Mouse (Mus musculus): ENCODE results near the gene Dcaf12. TPM values are rescaled to one million over a fixed set of nuclear protein-coding genes. Genes with fewer than 3 reads are reported as not detected.

Dcaf12 gene
- polyA plus RNA-seq, 1 experiment from 2014 or later: 41.9 TPM

DNA sequence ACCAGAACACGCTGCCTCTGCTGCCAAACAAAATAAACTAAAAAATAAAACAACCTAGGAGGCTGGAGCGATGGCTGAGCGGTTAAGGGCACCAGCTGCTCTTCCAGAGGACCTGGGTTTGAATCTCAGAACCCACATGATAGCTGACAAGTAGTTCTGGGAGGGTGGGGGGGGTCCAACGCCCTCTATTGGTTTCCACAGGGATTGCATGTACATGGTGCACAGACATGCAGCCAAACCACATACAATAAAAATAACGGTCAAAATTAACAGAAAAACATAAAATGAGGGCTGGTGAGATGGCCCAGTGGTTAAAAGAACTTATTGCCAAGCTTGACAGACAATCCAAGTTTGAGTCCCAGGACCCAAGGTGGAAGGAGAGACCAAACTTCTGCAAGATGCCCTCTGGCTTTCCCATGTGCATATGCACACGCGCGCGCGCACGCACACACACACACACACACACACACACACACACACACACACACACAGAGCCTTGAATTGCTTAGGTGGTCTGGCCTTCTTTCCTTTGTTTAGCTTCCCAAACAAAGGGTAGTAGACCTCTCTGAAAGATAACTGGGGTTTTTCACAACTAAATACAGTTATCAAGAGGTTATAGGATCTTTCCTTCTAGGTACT, 26.3 kb upstream of the Dcaf12 start:
- no peaks in the 10 kb centered on the region for H3K36me3 ChIP-seq
- no peaks in the 10 kb centered on the region for H3K9me3 ChIP-seq
- no peak overlapping the region for H3K9ac ChIP-seq
- no peaks in the 10 kb centered on the region for H3K27me3 ChIP-seq (replicated peaks)
- no peak overlapping the region for H3K4me2 ChIP-seq
- 71% methylated on average over 11 of the region's 11 CpGs for WGBS
- no peak for ATAC-seq (ENCODE audit: extremely low read depth, insufficient number of reproducible peaks, low FRiP score, low TSS enrichment)
- H3K4me1 ChIP-seq: no peaks in the 10 kb centered on the region
- H3K27ac ChIP-seq (replicated peaks): no peak overlapping the region
- H3K4me3 ChIP-seq: no peak overlapping the region

GRCm38 (mm10) chr4:41336546-41336945, 21.9 kb upstream of the Dcaf12 start:
- H3K36me3 ChIP-seq: no peaks in the 10 kb centered on the region
- no peak overlapping the region for H3K4me2 ChIP-seq
- H3K27ac ChIP-seq (replicated peaks): no peak overlapping the region
- no peak overlapping the region for H3K9ac ChIP-seq
- no peaks in the 10 kb centered on the region for H3K27me3 ChIP-seq (replicated peaks)
- no peak overlapping the region for H3K4me3 ChIP-seq
- H3K4me1 ChIP-seq: no peaks in the 10 kb centered on the region
- no peaks in the 10 kb centered on the region for H3K9me3 ChIP-seq
- no peak for ATAC-seq (ENCODE audit: extremely low read depth, insufficient number of reproducible peaks, low FRiP score, low TSS enrichment)

- no peak overlapping the region for H3K4me3 ChIP-seq
- H3K9me3 ChIP-seq: no peaks in the 10 kb centered on the region
- H3K36me3 ChIP-seq: no peaks in the 10 kb centered on the region
- H3K4me2 ChIP-seq: no peak overlapping the region
- no peaks in the 10 kb centered on the region for H3K4me1 ChIP-seq
- no peak overlapping the region for H3K27ac ChIP-seq (replicated peaks)
- 82% methylated on average over 9 of the region's 9 CpGs for WGBS
- H3K9ac ChIP-seq: no peak overlapping the region
- no peaks in the 10 kb centered on the region for H3K27me3 ChIP-seq (replicated peaks)
- no peak for ATAC-seq (ENCODE audit: extremely low read depth, insufficient number of reproducible peaks, low FRiP score, low TSS enrichment)
Observed at GRCm38 (mm10) chr4:41331698-41332421, 17.2 kb upstream of the Dcaf12 start.

DNA sequence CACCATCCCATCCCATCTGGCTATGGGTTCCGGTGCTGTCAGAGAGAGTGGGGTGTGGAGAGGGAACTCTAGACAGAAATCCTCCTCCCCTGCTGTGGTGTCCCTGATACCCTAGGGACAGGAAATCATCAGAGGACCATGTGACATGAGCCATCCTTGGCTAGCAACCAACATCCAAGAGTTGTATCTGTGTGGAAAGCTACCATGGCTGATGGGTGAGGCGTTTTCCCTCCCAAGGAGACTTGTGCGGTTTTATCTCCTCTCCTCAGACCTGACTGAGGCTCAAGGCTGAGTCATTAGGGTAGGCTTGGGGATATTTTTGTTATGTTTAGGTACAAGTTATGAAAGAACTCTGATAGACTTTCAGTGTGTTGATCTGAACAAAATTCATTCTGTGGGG, 16.4 kb upstream of the Dcaf12 start:
- H3K4me3 ChIP-seq: no peak overlapping the region
- H3K4me2 ChIP-seq: no peak overlapping the region
- H3K9ac ChIP-seq: no peak overlapping the region
- no peaks in the 10 kb centered on the region for H3K36me3 ChIP-seq
- ATAC-seq (ENCODE audit: extremely low read depth, insufficient number of reproducible peaks, low FRiP score, low TSS enrichment): no peak
- H3K27me3 ChIP-seq (replicated peaks): no peaks in the 10 kb centered on the region
- 63% methylated on average over 3 of the region's 3 CpGs for WGBS
- no peaks in the 10 kb centered on the region for H3K9me3 ChIP-seq
- no peaks in the 10 kb centered on the region for H3K4me1 ChIP-seq
- no peak overlapping the region for H3K27ac ChIP-seq (replicated peaks)

DNA sequence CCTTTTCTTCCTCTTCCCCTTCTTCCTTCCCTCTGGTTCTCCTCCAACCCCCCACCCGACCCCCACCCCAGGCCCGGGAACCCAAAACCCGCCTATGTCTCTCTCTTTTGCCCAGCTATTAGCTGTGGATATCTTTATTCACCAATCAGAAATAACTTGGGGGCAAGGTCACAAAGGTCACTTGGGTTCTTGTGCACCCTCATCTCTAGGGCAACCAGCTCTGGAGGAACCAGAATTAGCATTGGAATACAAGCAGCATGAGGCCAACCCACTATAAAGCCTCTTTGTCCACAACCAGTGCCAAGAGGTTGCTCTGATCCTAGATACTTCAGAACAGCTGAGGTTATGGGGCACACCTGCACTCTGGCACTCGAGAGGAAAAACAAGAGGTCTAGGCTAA, 14.8 kb upstream of the Dcaf12 start:
- no peaks in the 10 kb centered on the region for H3K9me3 ChIP-seq
- no peak overlapping the region for H3K4me3 ChIP-seq
- H3K4me1 ChIP-seq: no peaks in the 10 kb centered on the region
- ATAC-seq (ENCODE audit: extremely low read depth, insufficient number of reproducible peaks, low FRiP score, low TSS enrichment): no peak
- no peaks in the 10 kb centered on the region for H3K27me3 ChIP-seq (replicated peaks)
- H3K9ac ChIP-seq: no peak overlapping the region
- 53% methylated on average over 4 of the region's 4 CpGs for WGBS
- no peak overlapping the region for H3K27ac ChIP-seq (replicated peaks)
- no peaks in the 10 kb centered on the region for H3K36me3 ChIP-seq
- no peak overlapping the region for H3K4me2 ChIP-seq

GRCm38 (mm10) chr4:41326876-41327275, 12.2 kb upstream of the Dcaf12 start:
- Histone ChIP-seq H3K9ac (no peak overlapping the region), H3K9me3 (no peaks in the 10 kb centered on the region), H3K36me3 (no peaks in the 10 kb centered on the region), H3K27ac (replicated peaks) (no peak overlapping the region), H3K4me3 (no peak overlapping the region), H3K4me2 (no peak overlapping the region), H3K27me3 (replicated peaks) (no peaks in the 10 kb centered on the region), H3K4me1 (no peaks in the 10 kb centered on the region)
- 88% methylated on average over 6 of the region's 6 CpGs for WGBS
- ATAC-seq (ENCODE audit: extremely low read depth, insufficient number of reproducible peaks, low FRiP score, low TSS enrichment): no peak

DNA sequence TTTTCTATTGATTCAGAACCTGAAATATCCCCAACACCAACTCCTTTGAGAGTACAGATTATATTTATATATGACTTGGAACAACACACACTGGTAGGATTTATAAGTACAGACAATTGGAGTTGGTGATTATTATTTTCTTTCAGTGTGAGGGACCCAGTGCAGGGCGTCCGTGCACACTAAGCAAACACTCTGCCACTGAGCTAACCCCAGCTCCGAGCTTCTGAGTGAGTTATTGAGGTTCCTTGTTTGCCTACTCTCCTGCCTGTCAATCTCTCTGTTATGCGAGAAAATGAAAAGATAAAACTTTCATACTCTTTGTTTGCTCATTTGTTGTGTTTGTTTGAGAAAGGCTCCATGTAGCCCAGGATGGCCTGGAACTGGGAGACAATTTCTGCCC, 6.3 kb upstream of the Dcaf12 start:
- Histone ChIP-seq H3K4me3 (no peak overlapping the region), H3K27me3 (replicated peaks) (no peaks in the 10 kb centered on the region), H3K9me3 (no peaks in the 10 kb centered on the region), H3K4me1 (no peaks in the 10 kb centered on the region), H3K36me3 (no peaks in the 10 kb centered on the region), H3K4me2 (no peak overlapping the region), H3K27ac (replicated peaks) (no peak overlapping the region), H3K9ac (no peak overlapping the region)
- ATAC-seq (ENCODE audit: extremely low read depth, insufficient number of reproducible peaks, low FRiP score, low TSS enrichment): no peak
- 67% methylated on average over 4 of the region's 4 CpGs for WGBS

DNA sequence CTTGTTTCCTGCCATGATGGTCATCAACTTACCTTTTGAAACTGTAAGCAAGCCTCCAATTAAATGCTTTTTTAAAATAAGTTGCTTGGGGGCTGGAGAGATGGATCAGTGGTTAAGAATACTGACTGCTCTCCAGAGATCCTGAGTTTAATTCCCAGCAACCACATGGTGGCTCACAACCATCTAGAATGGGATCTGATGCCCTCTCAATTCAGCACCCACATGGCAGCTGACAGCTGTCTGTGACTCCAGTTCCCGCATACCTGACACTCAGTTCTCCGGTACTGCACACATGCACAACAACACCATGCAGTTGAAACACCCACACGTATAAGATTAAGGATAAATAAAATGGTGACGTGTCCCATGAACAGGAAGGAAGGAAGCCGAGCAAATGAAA, 3.6 kb upstream of the Dcaf12 start:
- ATAC-seq (ENCODE audit: extremely low read depth, insufficient number of reproducible peaks, low FRiP score, low TSS enrichment): no peak
- Histone ChIP-seq H3K4me3 (no peak overlapping the region), H3K36me3 (no peaks in the 10 kb centered on the region), H3K27ac (replicated peaks) (no peak overlapping the region), H3K9ac (no peak overlapping the region), H3K27me3 (replicated peaks) (no peaks in the 10 kb centered on the region), H3K4me2 (no peak overlapping the region), H3K4me1 (peaks cover 11% of the 10 kb centered on the region), H3K9me3 (no peaks in the 10 kb centered on the region)
- WGBS: 64% methylated on average over 5 of the region's 5 CpGs

- Histone ChIP-seq H3K9ac (peak overlapping the region; percentile 94), H3K4me2 (peak overlapping the region; percentile 85)
- 50% methylated on average over 8 of the region's 8 CpGs for WGBS
Observed at GRCm38 (mm10) chr4:41315173-41315572, 484 bp upstream of the Dcaf12 start.

GRCm38 (mm10) chr4:41313722-41314121, 967 bp downstream of the Dcaf12 start:
- Histone ChIP-seq H3K36me3 (peaks cover 45% of the 10 kb centered on the region), H3K27ac (replicated peaks) (peak overlapping the region; percentile 99), H3K9ac (peak overlapping the region; percentile 94), H3K4me1 (peaks cover 25% of the 10 kb centered on the region), H3K4me3 (peak overlapping the region; percentile 85), H3K27me3 (replicated peaks) (no peaks in the 10 kb centered on the region), H3K4me2 (peak overlapping the region; percentile 85), H3K9me3 (no peaks in the 10 kb centered on the region)
- WGBS: 14% methylated on average over 14 of the region's 14 CpGs
- ATAC-seq (ENCODE audit: extremely low read depth, insufficient number of reproducible peaks, low FRiP score, low TSS enrichment): no peak

More at GRCm38 (mm10) chr4:41315173-41315572, 484 bp upstream of the Dcaf12 start:
- peak overlapping the region; percentile 99 for H3K27ac ChIP-seq (replicated peaks)
- H3K4me3 ChIP-seq: peak overlapping the region; percentile 85
- H3K4me1 ChIP-seq: peaks cover 25% of the 10 kb centered on the region
- ATAC-seq (ENCODE audit: extremely low read depth, insufficient number of reproducible peaks, low FRiP score, low TSS enrichment): no peak
- H3K36me3 ChIP-seq: peaks cover 30% of the 10 kb centered on the region
- H3K27me3 ChIP-seq (replicated peaks): no peaks in the 10 kb centered on the region
- no peaks in the 10 kb centered on the region for H3K9me3 ChIP-seq

DNA sequence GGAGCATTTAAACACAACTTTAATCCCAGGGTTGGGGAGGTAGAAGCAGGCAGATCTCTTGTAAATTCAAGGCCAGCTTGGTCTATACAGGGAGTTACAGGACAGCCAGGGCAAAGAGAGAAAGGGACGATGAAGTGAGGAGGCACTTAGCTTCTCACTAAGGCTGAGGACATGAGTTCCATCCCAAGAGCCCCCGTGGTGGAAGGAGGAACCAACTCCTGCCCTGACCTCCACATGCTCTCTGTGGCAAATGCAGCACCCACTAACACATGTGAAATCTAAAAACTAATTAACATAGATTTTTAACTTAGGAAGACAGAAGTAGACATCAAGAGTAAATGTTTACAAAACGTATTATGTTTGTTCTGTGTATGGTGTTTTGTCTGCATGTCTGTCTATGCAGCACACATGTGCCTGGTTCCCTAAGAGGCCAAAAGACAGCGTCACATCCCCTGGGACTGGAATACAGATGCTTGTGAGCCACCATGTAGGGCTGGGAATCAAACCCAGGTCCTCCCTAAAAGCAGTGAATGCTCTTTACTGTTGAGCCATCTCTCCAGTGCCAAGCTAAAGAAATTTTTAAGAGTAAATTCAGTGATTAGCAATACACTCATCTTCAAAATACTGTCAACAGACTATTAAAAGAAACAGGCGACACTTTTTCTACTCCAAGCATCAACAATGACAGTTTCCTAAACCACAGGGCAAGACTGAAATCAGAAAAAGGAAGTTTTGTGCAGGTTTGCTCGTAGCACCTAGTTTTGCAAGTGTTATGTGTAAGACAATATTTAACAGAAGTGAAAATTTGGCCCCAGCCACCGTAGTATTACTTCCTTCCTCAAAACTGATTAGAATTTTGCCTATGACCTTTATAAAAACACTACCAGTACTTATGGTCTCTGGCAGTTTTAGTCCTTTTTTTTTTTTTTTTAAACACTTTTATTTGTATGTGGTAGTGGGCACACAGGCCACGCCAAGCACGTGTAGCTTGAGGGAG, 3.8 kb downstream of the Dcaf12 start:
- Histone ChIP-seq H3K36me3 (peaks cover 71% of the 10 kb centered on the region), H3K4me1 (peaks cover 39% of the 10 kb centered on the region), H3K9me3 (no peaks in the 10 kb centered on the region), H3K4me3 (no peak overlapping the region), H3K9ac (no peak overlapping the region), H3K27me3 (replicated peaks) (no peaks in the 10 kb centered on the region), H3K4me2 (no peak overlapping the region), H3K27ac (replicated peaks) (no peak overlapping the region)
- 87% methylated on average over 9 of the region's 9 CpGs for WGBS
- no peak for ATAC-seq (ENCODE audit: extremely low read depth, insufficient number of reproducible peaks, low FRiP score, low TSS enrichment)
